Mouse (Mus musculus) heart, embryonic 16.5 days (tissue): ENCODE data around the gene Pdlim1. TPM values are rescaled to one million over a fixed set of nuclear protein-coding genes. Genes with fewer than 3 reads are reported as not detected.
A peak's percentile ranks its signal among the peaks of the same experiment; 100 is the strongest.

Source experiments
- ATAC-seq: fragments of 200-750 bp; cut with Nextera tagmentation; replicated peaks from 2 replicates; pipeline ENCODE4 v1.8.0; 2017; ENCODE audit warnings: moderate number of reproducible peaks; ENCODE audit not compliant: insufficient read depth, low FRiP score; ENCODE audit errors: extremely low read depth
- H3K27ac ChIP-seq: fragments of 300-500 bp; sonication (generic); 2 replicates; pipeline ENCODE4 v1.5.1; 2014; ENCODE audit warnings: mild to moderate bottlenecking, low read length, control low read depth, moderate library complexity
- H3K27me3 ChIP-seq: fragments of 300-500 bp; sonication (generic); 2 replicates; pipeline ENCODE4 v1.6.1; 2014; ENCODE audit warnings: low read length, mixed read lengths; ENCODE audit not compliant: control insufficient read depth, insufficient read depth
- H3K36me3 ChIP-seq: fragments of 300-500 bp; sonication (generic); 2 replicates; pipeline ENCODE4 v1.6.1; 2014; ENCODE audit not compliant: control insufficient read depth, insufficient read depth
- H3K4me1 ChIP-seq: fragments of 300-500 bp; sonication (generic); 2 replicates; pipeline ENCODE4 v1.6.1; 2014; ENCODE audit warnings: low read length, mixed read lengths; ENCODE audit not compliant: control insufficient read depth, insufficient read depth
- H3K4me2 ChIP-seq: fragments of 300-500 bp; sonication (generic); 2 replicates; pipeline ENCODE4 v1.6.1; 2014; ENCODE audit warnings: low read depth, mild to moderate bottlenecking, control low read depth, low read length
- H3K4me3 ChIP-seq: fragments of 300-500 bp; sonication (generic); 2 replicates; pipeline ENCODE4 v1.5.1; 2014; ENCODE audit warnings: mild to moderate bottlenecking, control low read depth, low read length
- H3K9ac ChIP-seq: fragments of 300-500 bp; sonication (generic); 2 replicates; pipeline ENCODE4 v1.6.1; 2014; ENCODE audit warnings: low read length, control low read depth
- H3K9me3 ChIP-seq: fragments of 300-500 bp; sonication (generic); replicated peaks from 2 replicates; pipeline ENCODE4 v1.6.1; 2016; ENCODE audit warnings: low read length; ENCODE audit not compliant: control insufficient read depth
- WGBS: fragments of 180-500 bp; shearing (Covaris S2); extraction: QIAGEN DNeasy Blood & Tissue Kit; methylation state at CpG from one replicate; pipeline ENCODE4 v1.1.7; 2014; 5-methylcytosine and 5-hydroxymethylcytosine counted together
- polyA plus RNA-seq: library from polyadenylated mRNA; unstranded; fragments of >200 nt; fragmentation: Nextera tagmentation; extraction: Ambion mirVana; gene quantifications from 2 replicates; pipeline ENCODE4 v1.2.1, GENCODE M21; 2015

Gene Pdlim1
- polyA plus RNA-seq, 1 experiment from 2014 or later = 267 TPM

GRCm38 (mm10) chr19:40255561-40255960 is 16.1 kb downstream of the Pdlim1 start:
- Histone ChIP-seq H3K4me3 (no peak overlapping the region), H3K4me2 (no peak overlapping the region), H3K27me3 (no peaks in the 10 kb centered on the region), H3K27ac (no peak overlapping the region), H3K4me1 (peaks cover 42% of the 10 kb centered on the region), H3K9ac (no peak overlapping the region), H3K9me3 (no peaks in the 10 kb centered on the region), H3K36me3 (peaks cover 4% of the 10 kb centered on the region; the same call in 1 of the 2 replicates)
- 68% methylated on average over 1 of the region's 1 CpGs for WGBS
- no peak for ATAC-seq

GRCm38 (mm10) chr19:40254741-40255140 is 16.9 kb downstream of the Pdlim1 start:
- WGBS = 81% methylated on average over 3 of the region's 3 CpGs
- no peak overlapping the region for H3K4me3 ChIP-seq
- no peaks in the 10 kb centered on the region for H3K9me3 ChIP-seq
- ATAC-seq = no peak
- no peaks in the 10 kb centered on the region for H3K27me3 ChIP-seq
- no peak overlapping the region for H3K4me2 ChIP-seq
- no peak overlapping the region for H3K27ac ChIP-seq
- no peak overlapping the region for H3K9ac ChIP-seq
- H3K36me3 ChIP-seq = peaks cover 4% of the 10 kb centered on the region; the same call in 1 of the 2 replicates
- H3K4me1 ChIP-seq = peaks cover 42% of the 10 kb centered on the region

GRCm38 (mm10) chr19:40253768-40254167 is 17.9 kb downstream of the Pdlim1 start:
- H3K4me2 ChIP-seq = peak overlapping the region; percentile 22; the same call in 1 of the 2 replicates
- H3K27me3 ChIP-seq = no peaks in the 10 kb centered on the region
- H3K36me3 ChIP-seq = peaks cover 4% of the 10 kb centered on the region; the same call in 1 of the 2 replicates
- H3K9ac ChIP-seq = peak overlapping the region; percentile 31; the same call in 1 of the 2 replicates
- no peak overlapping the region for H3K4me3 ChIP-seq
- H3K4me1 ChIP-seq = peaks cover 49% of the 10 kb centered on the region
- 26% methylated on average over 13 of the region's 13 CpGs for WGBS
- ATAC-seq = peak; percentile 63
- peak overlapping the region; percentile 47 for H3K27ac ChIP-seq
- no peaks in the 10 kb centered on the region for H3K9me3 ChIP-seq

- Histone ChIP-seq H3K9ac (no peak overlapping the region), H3K4me3 (no peak overlapping the region), H3K9me3 (no peaks in the 10 kb centered on the region), H3K27me3 (no peaks in the 10 kb centered on the region), H3K4me2 (no peak overlapping the region), H3K4me1 (peaks cover 33% of the 10 kb centered on the region), H3K27ac (no peak overlapping the region), H3K36me3 (peaks cover 4% of the 10 kb centered on the region; the same call in 1 of the 2 replicates)
- 82% methylated on average over 4 of the region's 4 CpGs for WGBS
- no peak for ATAC-seq
These were observed 20.5 kb downstream of the Pdlim1 start for GRCm38 (mm10) chr19:40251115-40251514.

- 18% methylated on average over 11 of the region's 11 CpGs for WGBS
- peak overlapping the region; percentile 51; the same call in 1 of the 2 replicates for H3K9ac ChIP-seq
- H3K4me3 ChIP-seq = no peak overlapping the region
- no peaks in the 10 kb centered on the region for H3K9me3 ChIP-seq
- peaks cover 25% of the 10 kb centered on the region for H3K4me1 ChIP-seq
- peak overlapping the region; percentile 86 for H3K27ac ChIP-seq
- H3K4me2 ChIP-seq = peak overlapping the region; percentile 37
- H3K36me3 ChIP-seq = peaks cover 4% of the 10 kb centered on the region; the same call in 1 of the 2 replicates
- no peaks in the 10 kb centered on the region for H3K27me3 ChIP-seq
- no peak for ATAC-seq
These were observed 22.3 kb downstream of the Pdlim1 start for GRCm38 (mm10) chr19:40249352-40249751.

- H3K27ac ChIP-seq = peak overlapping the region; percentile 42; the same call in 1 of the 2 replicates
- peaks cover 17% of the 10 kb centered on the region for H3K4me1 ChIP-seq
- no peak overlapping the region for H3K4me2 ChIP-seq
- H3K36me3 ChIP-seq = peaks cover 4% of the 10 kb centered on the region; the same call in 1 of the 2 replicates
- no peaks in the 10 kb centered on the region for H3K27me3 ChIP-seq
- H3K4me3 ChIP-seq = no peak overlapping the region
- ATAC-seq = no peak
- H3K9me3 ChIP-seq = no peaks in the 10 kb centered on the region
- H3K9ac ChIP-seq = no peak overlapping the region
- WGBS = 94% methylated on average over 5 of the region's 5 CpGs
These were observed 23.2 kb downstream of the Pdlim1 start for GRCm38 (mm10) chr19:40248476-40248875.

- Histone ChIP-seq H3K27ac (no peak overlapping the region; the same call in 1 of the 2 replicates), H3K4me3 (no peak overlapping the region), H3K36me3 (peaks cover 11% of the 10 kb centered on the region), H3K4me2 (no peak overlapping the region), H3K9ac (no peak overlapping the region), H3K4me1 (peaks cover 14% of the 10 kb centered on the region), H3K9me3 (no peaks in the 10 kb centered on the region), H3K27me3 (no peaks in the 10 kb centered on the region)
- peak; percentile 53; the same call in 1 of the 2 replicates for ATAC-seq
- WGBS = 42% methylated on average over 5 of the region's 5 CpGs
These were observed 24.4 kb downstream of the Pdlim1 start for GRCm38 (mm10) chr19:40247268-40247666.

- 79% methylated on average over 7 of the region's 7 CpGs for WGBS
- no peak overlapping the region for H3K4me3 ChIP-seq
- no peak overlapping the region for H3K9ac ChIP-seq
- H3K36me3 ChIP-seq = peaks cover 13% of the 10 kb centered on the region
- peak overlapping the region; percentile 4; the same call in 1 of the 2 replicates for H3K27ac ChIP-seq
- no peaks in the 10 kb centered on the region for H3K27me3 ChIP-seq
- no peak for ATAC-seq
- H3K9me3 ChIP-seq = no peaks in the 10 kb centered on the region
- H3K4me1 ChIP-seq = peaks cover 19% of the 10 kb centered on the region
- no peak overlapping the region for H3K4me2 ChIP-seq
These were observed 24.9 kb downstream of the Pdlim1 start for GRCm38 (mm10) chr19:40246646-40247267.
